Mouse (Mus musculus) layer of hippocampus, adult 2 months (tissue): ENCODE data around the gene Hsd3b5. TPM values are rescaled to one million over a fixed set of nuclear protein-coding genes. Genes with fewer than 3 reads are reported as not detected.
A peak's percentile ranks its signal among the peaks of the same experiment; 100 is the strongest.
"Not testable (repeated sequence)": the region's sequence is repeated elsewhere in the genome, so short reads cannot be mapped to it uniquely, and the experiment has no call there.

Experiments
- DNase-seq, 2 experiments: peaks; one replicate each; pipeline ENCODE4 v3.0.0; 2022; ENCODE audit warnings: low spot score in 2 of 2
- H3K27ac ChIP-seq: fragments of 200-600 bp; 2 replicates; pipeline ENCODE4 v1.8.1; 2022
- H3K4me3 ChIP-seq: fragments of 200-600 bp; 2 replicates; pipeline ENCODE4 v1.8.1; 2022; ENCODE audit warnings: mild to moderate bottlenecking
- CTCF ChIP-seq: fragments of 200-600 bp; conservative IDR thresholded peaks from 2 replicates; pipeline ENCODE4 v1.8.1; 2022; ENCODE audit warnings: antibody characterized with exemption, mild to moderate bottlenecking, moderate library complexity
- long read RNA-seq, 2 experiments: library from polyadenylated mRNA; stranded (forward); transcript quantifications; one replicate each; pipeline ENCODE4 v2.0.0; 2021; ENCODE audit warnings: borderline mapping rate in 2 of 2
- total RNA-seq, 2 experiments: library from RNA; stranded (reverse); gene quantifications; 2 replicates each; pipeline ENCODE4 v1.2.3; 2021

Hsd3b5 gene
- total RNA-seq: not detected
- long read RNA-seq, experiment 1: 0 reads
- long read RNA-seq, experiment 2: 0 reads

DNA sequence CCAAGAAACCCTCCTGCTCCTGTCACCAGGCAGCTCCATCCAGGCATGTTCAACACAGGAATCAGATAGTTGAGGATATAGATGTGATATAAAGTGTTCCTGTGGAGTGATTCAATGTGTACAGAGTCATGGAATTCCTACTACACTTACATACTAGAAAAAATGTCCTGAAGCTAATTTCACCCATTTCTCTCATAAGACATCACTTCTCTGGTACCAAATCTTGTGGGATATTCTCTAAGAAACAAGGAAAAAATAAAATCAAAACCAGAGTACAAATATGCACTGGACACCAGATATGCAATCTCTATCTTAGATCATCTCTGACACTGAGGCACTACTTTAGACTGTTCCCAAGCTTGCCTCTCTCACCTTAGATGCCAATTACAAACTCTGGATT, at the start of gene Hsd3b5:
Gene Hsd3b5 (minus strand): TSS at position 101 of the 400 bp plus-strand sequence.
- Histone ChIP-seq H3K27ac (no peak within 1 kb of the TSS), H3K4me3 (no peak within 1 kb of the TSS)
- no peak for DNase-seq
- no peak for TF ChIP-seq CTCF

DNA sequence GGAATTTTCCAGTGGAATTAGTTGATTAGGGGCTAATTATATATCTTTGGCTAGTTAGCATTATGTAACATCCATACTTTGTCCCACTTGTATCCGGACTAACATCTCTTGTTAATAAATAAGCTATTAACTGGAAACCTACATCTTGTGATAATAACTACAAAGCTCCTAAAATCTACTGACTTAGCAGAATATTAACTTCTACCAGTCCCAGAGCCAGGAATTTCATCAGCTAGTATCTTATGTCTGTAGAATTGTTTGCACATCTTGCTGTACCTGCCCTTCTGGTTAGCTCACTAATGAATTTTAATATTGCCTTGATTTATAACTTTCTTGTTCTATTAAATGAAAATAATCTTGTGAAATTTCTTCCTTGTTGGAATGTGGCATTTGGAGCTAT, 5.1 kb upstream of the Hsd3b5 start:
- no peak for DNase-seq
- no peak for TF ChIP-seq CTCF
- Histone ChIP-seq H3K4me3 (no peak overlapping the region), H3K27ac (no peak overlapping the region)

DNA sequence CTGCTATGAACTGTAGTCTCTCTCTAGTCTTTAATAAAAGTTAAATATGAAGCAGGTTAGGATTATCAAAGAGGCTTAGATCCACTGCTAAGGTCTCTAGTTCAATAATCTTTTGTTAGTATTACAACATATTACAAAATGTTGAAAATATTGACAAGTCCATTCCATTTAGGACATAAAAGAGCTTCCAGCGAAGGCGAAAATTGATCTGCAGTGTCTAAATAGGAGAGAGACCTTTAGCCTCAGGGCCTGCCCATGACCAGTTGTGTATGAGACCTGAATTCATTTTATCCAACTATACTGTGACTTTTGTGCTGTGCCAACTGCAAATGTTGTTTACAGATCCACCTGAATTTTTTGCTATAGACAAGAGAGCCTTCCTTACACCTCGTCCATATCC, 419 bp downstream of the Hsd3b5 start:
- H3K4me3 ChIP-seq: no peak overlapping the region
- DNase-seq: no peak
- TF ChIP-seq CTCF: no peak
- no peak overlapping the region for H3K27ac ChIP-seq

DNA sequence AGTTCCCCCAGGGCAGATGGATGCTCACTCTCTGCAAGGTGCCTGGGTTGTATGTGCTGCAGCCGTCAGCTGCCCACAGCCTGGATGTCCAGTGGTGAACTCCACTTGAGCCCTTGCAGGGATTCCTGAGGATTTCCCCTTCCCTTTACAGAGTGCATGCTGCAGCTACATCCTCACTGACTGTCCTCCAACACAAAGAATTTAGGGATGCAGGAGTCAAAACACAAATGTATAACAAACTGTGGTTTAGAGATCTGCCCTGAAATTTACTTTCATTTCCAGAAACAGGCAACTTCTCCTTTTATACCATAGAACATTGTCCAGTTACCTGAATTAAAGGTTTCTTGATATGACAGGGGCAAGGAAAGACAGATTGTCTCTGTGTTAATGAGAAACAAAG, 13.3 kb downstream of the Hsd3b5 start:
- DNase-seq, H3K27ac ChIP-seq, H3K4me3 ChIP-seq: not testable (repeated sequence)

DNA sequence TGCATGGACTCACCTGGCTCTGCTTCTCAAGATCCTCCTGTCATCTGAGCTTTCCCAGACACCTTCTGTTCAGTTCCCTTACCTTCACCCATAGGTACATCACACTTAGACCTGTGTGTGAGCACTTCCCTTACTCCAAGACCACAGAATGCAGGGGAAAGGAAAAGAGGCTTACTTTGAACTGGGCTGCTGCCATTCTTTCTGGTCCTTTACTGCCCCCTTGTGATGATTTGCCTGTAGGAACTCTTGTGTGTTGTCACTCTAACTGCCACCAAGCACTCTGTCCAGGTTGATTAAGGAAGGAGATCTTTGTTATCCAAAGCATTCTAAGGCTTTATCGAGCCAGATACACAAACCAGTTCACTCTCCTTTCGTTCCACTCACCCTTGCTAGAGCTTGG, 13.8 kb downstream of the Hsd3b5 start:
- not testable (repeated sequence) for DNase-seq, H3K4me3 ChIP-seq, H3K27ac ChIP-seq
- TF ChIP-seq CTCF: peak; percentile 46

DNA sequence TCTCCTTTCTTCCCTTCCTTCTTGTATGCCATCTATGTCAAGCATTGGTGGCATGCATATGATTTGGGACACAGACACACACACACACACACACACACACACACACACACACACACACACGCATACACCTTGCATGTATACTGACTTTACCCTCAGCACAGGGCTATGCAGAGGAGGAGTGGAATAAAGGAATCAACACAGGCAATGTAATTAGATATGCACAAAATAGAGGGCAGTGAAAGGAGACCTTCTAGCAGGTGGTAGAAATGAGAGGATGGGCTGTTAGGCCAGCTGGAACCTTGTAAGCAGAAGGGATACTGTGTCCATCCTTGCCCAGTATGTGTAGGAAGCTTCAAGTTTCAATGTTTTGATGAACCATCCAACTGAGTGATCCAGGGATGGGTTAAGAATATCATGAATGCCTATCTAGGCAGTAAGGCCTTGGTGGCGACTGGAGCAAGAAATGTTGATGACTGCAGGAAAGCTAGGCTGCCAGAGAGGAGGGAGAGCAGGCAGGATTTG, 15.6 kb downstream of the Hsd3b5 start:
- not testable (repeated sequence) for DNase-seq, H3K4me3 ChIP-seq

DNA sequence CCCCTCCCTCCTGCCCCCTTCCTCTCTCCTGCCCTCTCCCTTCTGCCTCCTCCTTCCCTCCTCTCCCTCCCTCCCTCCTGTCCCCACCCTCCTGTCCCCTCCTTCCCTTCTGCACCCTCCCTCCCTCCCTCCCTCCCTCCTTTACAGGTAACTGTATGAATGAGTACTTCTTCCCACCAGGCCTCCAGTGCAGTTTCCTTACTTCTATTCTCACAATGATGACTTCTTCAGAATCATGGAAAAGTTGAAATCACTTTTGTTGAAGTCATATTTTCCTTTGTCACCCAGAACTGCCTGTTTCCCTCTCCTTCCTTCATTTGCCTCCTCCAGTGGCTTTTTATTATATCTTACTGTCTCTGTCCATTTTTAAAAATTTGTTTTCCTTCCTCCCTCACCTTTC, 16.1 kb downstream of the Hsd3b5 start:
- Histone ChIP-seq H3K4me3 (no peak overlapping the region), H3K27ac (no peak overlapping the region)
- no peak for DNase-seq
- TF ChIP-seq CTCF: no peak

More for the DNA sequence above, 15.6 kb downstream of the Hsd3b5 start:
- H3K27ac ChIP-seq: not testable (repeated sequence)

DNA sequence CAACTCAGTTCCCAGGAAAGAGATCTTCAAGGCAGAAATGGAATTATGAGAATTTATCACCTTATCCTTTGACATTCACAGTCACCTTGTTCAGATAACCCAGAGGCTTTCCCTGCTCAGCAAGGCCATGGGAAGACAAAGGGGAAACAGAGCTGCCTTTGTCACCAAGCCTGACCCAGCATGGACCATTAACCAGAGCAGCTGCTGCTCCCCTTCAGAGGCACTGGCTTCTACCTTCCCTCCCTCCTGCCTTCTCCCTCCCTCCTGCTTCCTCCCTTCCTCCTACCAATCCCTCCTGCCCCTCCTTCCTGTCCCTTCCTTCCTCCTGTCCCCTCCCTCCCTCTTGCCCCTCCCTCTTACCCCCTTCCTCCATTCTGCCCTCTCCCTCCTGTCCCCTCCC, 16.5 kb downstream of the Hsd3b5 start:
- H3K27ac ChIP-seq, H3K4me3 ChIP-seq, DNase-seq: not testable (repeated sequence)

DNA sequence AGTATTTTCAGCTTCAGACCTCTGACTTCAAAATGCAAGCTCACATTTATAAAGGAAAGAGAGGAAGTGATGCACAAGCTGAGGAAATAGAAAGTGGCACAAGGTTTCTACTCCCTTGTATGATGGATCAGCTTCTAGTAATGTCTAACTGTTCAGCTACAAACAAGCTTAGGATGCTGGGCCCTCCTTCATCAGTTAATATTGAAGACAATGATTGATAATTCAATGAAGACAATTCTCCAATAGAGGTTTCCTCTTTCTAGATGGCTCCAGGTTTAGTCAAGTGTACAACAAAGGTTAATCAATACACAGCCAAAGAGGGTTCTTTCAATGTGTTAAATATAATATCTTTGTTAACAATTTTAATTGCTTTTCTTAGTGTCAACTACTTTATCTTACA, 41.3 kb downstream of the Hsd3b5 start, which contains the start of gene Gm10681:
Gene Gm10681 (minus strand): TSS at position 101 of the 400 bp plus-strand sequence.
- no peak for TF ChIP-seq CTCF
- no peak within 1 kb of the TSS for H3K4me3 ChIP-seq
- no peak within 1 kb of the TSS for H3K27ac ChIP-seq
- DNase-seq: no peak

DNA sequence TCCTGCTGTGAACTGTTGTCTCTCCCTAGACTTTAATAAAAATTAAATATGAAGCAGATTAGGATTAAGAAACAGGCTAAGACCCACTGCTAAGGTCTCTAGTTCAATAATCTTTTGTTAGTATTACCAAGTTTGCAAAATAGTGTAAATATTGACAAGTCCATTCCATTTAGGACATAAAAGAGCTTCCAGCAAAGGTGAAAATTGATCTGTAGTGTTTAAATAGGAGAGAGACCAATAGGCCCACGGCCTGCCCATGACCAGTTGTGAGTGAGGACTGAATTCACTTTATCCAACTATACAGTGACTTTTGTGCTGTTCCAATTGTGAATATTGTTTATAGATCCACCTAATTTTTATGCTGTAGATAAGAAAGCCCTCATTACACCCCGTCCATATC, 42.3 kb downstream of the Hsd3b5 start:
- TF ChIP-seq CTCF: no peak
- H3K4me3 ChIP-seq: no peak overlapping the region
- H3K27ac ChIP-seq: no peak overlapping the region
- DNase-seq: no peak

DNA sequence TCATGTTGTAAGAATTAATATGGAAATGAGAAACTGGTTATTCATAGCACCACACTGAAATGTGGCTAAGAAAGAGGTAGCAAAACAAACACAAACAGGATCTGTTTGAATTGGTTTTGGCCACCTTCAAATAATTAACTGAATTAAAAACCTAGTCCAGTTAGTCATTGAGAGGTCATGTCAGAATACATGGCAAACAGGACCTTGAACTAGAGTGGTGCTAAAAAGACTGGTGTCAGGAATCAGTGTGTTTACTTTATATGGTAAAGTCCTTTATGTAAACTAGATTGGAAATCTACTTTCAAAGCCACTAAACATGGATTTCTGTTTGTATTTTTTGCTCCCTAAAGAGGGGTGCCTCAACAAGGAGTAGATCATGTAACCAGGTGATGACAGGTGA, 47.4 kb downstream of the Hsd3b5 start:
- DNase-seq, H3K4me3 ChIP-seq, H3K27ac ChIP-seq: not testable (repeated sequence)

DNA sequence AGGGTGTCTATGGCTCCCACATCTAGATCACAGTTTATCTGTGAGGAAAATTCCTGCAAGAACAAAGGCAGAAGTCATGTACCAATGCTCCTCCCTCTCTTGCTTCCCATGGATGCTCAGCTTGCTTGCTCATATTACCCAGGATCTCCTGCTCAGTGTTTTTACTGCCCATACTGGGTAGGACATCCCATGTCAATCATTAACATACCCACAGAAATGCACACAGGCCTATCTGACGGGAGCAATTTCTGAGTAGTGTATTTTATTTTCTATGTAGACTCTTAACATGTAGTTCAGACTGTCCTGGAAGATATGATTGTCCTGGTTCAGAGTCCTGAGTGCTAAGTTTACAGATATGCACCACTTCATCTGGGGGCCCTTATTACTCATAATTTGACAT, 47.9 kb downstream of the Hsd3b5 start:
- not testable (repeated sequence) for DNase-seq, H3K4me3 ChIP-seq, H3K27ac ChIP-seq

DNA sequence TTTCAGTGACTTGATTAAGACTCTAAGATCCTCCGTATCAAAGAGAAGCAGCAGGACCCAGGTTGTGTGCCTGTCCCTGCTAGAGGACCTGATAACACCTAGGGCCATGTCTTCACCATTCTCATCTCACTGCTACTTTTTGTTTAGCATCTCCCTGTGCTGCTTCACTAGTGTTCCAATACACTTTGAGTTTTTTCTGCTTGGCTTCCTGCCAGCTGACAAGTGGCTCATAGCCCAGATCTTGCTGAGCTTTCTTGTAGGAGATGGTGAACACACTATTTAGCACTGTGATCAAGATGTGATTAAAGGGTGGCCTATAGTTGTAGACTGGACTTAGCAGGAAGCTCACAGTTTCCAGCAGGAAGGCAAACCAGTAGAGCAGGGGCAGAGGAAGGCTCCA, 49.0 kb downstream of the Hsd3b5 start:
- H3K4me3 ChIP-seq, H3K27ac ChIP-seq: not testable (repeated sequence)
- DNase-seq: peak; percentile 60 to 66

Other genes with a start within 250 kb of the Hsd3b5 start
- 10 to 100 TPM; 28.5 to 29.1 TPM for gene Zfp697, start 247.8 kb downstream of the Hsd3b5 start, total RNA-seq
- gene Gm4450, start 173.1 kb downstream of the Hsd3b5 start, total RNA-seq: not detected
- gene Hsd3b4, start 119.7 kb downstream of the Hsd3b5 start, total RNA-seq: not detected
- gene Gm10681, start 41.4 kb downstream of the Hsd3b5 start, total RNA-seq: not detected
- under 1 TPM in 1 of 2 experiments, not detected in 1; 0.10 TPM for gene Hsd3b2, start 94.3 kb upstream of the Hsd3b5 start, total RNA-seq
- gene Hsd3b3, start 132.9 kb upstream of the Hsd3b5 start, total RNA-seq: not detected
- gene Hsd3b6, start 184.2 kb upstream of the Hsd3b5 start, total RNA-seq: not detected
- gene Hsd3b1, start 229.5 kb upstream of the Hsd3b5 start, total RNA-seq: not detected